Mouse (Mus musculus): ENCODE data around the gene Cadps. TPM values are rescaled to one million over a fixed set of nuclear protein-coding genes. Genes with fewer than 3 reads are reported as not detected.

Cadps gene
- polyA plus RNA-seq, 1 experiment from 2014 or later: 0.06 TPM

DNA sequence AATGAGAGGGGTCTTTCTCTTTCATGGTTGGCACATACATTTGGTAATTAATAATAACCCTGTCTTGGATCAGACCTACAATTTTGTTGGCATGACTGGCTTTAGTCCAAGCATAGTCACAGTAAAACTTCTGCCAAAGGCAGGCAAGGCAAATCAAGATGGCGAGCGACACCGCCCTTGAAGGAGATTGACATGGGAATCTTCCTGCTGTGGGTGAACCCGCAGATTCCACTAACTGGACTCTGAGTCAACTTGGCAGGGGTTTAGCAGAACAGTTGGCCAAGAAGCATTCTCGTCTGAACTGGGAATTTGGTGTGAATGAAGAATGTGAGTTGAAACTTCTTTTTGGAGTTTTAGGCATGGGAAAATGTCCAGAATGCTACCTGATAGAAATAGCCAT, 422.8 kb downstream of the Cadps start:
- H3K27ac ChIP-seq: no peak overlapping the region
- no peaks in the 10 kb centered on the region for H3K27me3 ChIP-seq (replicated peaks)
- ATAC-seq: no peak
- H3K4me1 ChIP-seq: no peaks in the 10 kb centered on the region
- H3K36me3 ChIP-seq: no peaks in the 10 kb centered on the region
- no peak overlapping the region for H3K4me3 ChIP-seq
- no peak overlapping the region for H3K9ac ChIP-seq
- no peak overlapping the region for H3K4me2 ChIP-seq
- H3K9me3 ChIP-seq (replicated peaks): no peaks in the 10 kb centered on the region
- WGBS (ENCODE audit: insufficient replicate concordance): 67% methylated on average over 5 of the region's 5 CpGs

DNA sequence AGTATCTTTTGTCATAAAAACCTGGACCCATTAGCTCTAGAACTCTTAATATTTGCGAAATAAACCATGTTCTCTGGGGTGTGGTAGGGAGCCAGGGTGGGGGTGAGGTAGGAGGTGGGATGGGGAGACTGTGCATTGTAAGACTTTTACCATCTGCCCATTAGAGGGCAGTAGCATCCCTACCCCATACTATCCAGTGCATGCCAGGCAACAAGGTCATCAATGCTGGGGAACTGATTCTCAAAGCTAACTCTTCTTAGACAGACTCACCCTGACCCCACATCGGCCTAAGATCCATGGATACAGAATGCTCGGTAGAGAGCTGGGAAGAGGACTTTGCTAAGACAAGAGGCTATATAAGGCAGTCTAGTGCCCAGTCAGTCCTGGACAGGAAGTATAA, 425.3 kb downstream of the Cadps start:
- no peak for ATAC-seq
- no peaks in the 10 kb centered on the region for H3K36me3 ChIP-seq
- no peak overlapping the region for H3K9ac ChIP-seq
- WGBS (ENCODE audit: insufficient replicate concordance): 54% methylated on average over 3 of the region's 3 CpGs
- H3K27ac ChIP-seq: no peak overlapping the region
- no peaks in the 10 kb centered on the region for H3K27me3 ChIP-seq (replicated peaks)
- H3K4me2 ChIP-seq: no peak overlapping the region
- no peak overlapping the region for H3K4me3 ChIP-seq
- H3K9me3 ChIP-seq (replicated peaks): no peaks in the 10 kb centered on the region
- H3K4me1 ChIP-seq: no peaks in the 10 kb centered on the region

DNA sequence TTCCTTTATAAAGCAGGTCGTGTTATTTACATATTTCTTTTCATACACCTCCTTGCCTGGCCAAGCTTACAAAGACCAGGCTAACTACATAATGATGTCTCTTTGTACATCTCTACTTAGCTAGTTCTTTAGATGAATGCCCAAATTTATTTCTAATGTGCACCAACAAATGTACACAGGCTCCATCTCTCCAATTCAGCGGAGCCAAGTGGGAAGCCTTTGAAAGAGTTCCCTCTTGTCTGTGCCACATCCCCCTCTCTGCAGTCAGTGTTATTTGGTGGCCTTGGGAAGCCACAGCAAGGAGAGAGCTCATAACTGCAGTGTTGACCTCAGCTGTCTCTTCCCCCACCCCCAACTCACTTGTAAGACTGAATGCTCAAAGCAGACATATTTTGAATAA, 428.6 kb downstream of the Cadps start:
- WGBS (ENCODE audit: insufficient replicate concordance): 58% methylated on average over 2 of the region's 2 CpGs

GRCm38 (mm10) chr14:12393271-12393861, 429.5 kb downstream of the Cadps start:
- Histone ChIP-seq H3K9ac (no peak overlapping the region), H3K9me3 (replicated peaks) (no peaks in the 10 kb centered on the region), H3K4me2 (no peak overlapping the region), H3K4me3 (no peak overlapping the region), H3K27me3 (replicated peaks) (no peaks in the 10 kb centered on the region), H3K36me3 (no peaks in the 10 kb centered on the region), H3K27ac (no peak overlapping the region), H3K4me1 (no peaks in the 10 kb centered on the region)
- 65% methylated on average over 12 of the region's 12 CpGs for WGBS (ENCODE audit: insufficient replicate concordance)
- ATAC-seq: no peak

More for the DNA sequence above, 428.6 kb downstream of the Cadps start:
- no peak for ATAC-seq
- Histone ChIP-seq H3K9ac (no peak overlapping the region), H3K4me2 (no peak overlapping the region), H3K4me3 (no peak overlapping the region), H3K27ac (no peak overlapping the region), H3K4me1 (no peaks in the 10 kb centered on the region), H3K36me3 (no peaks in the 10 kb centered on the region), H3K27me3 (replicated peaks) (no peaks in the 10 kb centered on the region), H3K9me3 (replicated peaks) (no peaks in the 10 kb centered on the region)

DNA sequence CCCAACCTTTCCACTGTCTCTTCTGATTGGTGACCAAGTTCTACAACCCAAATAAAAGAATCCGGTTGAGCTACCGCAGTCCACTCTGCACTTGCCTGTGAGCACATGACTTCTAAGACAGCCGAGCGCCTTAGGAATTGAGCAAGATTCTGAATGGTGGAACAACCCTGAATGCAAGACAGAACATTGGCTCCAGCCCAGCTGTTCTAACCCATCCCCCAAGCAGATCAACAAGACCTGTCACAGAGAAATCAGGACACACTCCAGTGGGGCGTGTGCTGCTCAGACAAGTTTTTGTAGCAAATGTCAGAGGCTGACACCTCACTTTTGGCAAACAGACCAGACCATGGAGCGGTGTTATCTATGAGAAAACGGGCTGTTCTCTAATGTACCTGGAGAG, 431.7 kb downstream of the Cadps start:
- H3K9me3 ChIP-seq (replicated peaks): no peaks in the 10 kb centered on the region
- no peak overlapping the region for H3K4me2 ChIP-seq
- H3K9ac ChIP-seq: no peak overlapping the region
- H3K4me3 ChIP-seq: no peak overlapping the region
- H3K4me1 ChIP-seq: no peaks in the 10 kb centered on the region
- WGBS (ENCODE audit: insufficient replicate concordance): 70% methylated on average over 7 of the region's 7 CpGs
- no peak overlapping the region for H3K27ac ChIP-seq
- no peaks in the 10 kb centered on the region for H3K36me3 ChIP-seq
- ATAC-seq: no peak
- H3K27me3 ChIP-seq (replicated peaks): no peaks in the 10 kb centered on the region; the same call in 1 of the 2 replicates

DNA sequence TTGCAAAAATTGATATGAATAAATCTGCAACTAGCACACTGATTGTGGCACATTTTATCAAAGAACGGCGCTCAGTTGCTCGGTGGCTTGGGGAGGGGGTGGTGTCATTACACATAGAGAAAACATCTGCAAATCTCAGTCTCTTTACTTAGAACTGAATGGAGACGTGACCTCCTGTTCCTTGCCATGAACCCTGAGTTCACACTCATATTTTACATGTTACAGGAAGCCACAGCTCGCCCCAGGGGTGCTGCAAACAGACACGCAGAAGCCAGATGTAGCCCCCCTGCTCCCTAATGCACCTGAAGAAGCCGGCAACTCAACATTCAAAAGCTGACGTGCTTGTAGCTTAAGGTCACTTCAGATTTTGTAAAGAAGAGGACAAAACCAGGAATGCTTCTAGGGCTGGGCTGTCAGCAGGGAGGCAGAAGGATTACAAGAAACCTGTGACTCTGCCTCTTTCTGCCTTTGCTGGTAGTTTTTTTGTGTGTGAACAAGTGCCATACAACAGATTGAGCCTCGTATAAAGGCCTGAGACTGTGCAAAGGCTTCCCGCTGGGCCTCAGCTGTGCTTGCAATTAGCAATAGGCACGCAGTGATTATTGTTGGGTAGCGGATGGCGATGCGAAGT, 434.0 kb downstream of the Cadps start:
- Histone ChIP-seq H3K9ac (no peak overlapping the region), H3K36me3 (no peaks in the 10 kb centered on the region), H3K27ac (no peak overlapping the region), H3K4me1 (no peaks in the 10 kb centered on the region), H3K9me3 (replicated peaks) (no peaks in the 10 kb centered on the region), H3K27me3 (replicated peaks) (no peaks in the 10 kb centered on the region; the same call in 1 of the 2 replicates), H3K4me3 (no peak overlapping the region), H3K4me2 (no peak overlapping the region)
- no peak for ATAC-seq
- WGBS (ENCODE audit: insufficient replicate concordance): 39% methylated on average over 14 of the region's 14 CpGs

DNA sequence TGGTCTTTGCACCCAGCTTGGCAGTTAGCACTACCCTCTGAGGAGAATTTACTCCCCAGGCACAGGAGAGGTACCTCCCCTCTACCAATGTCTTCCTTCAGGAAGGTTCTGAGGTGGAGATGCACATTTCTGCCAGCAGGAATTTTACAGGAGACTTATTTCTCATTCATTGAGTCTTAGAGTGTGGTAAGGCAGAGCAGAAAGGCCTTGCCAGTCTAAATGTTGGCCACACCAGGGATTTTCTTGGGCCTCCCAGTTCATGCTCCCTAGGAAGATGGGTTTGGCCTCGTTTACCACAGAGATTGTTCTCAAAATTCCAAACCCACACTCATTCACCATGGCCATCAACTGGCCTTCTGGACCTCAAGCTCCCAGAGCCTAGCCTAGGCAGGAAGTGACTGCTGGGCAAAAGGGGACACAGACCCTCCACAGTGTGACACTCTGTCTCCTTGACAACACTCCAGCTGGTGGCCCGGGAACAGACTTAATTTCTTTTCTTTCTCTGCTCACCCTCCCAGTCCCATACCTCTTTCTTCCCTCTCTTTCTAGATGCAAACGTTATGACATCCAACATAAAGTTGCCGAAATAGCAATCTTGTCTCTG, 434.6 kb downstream of the Cadps start:
- no peak overlapping the region for H3K4me2 ChIP-seq
- H3K27ac ChIP-seq: no peak overlapping the region
- no peak overlapping the region for H3K4me3 ChIP-seq
- H3K9ac ChIP-seq: no peak overlapping the region
- no peaks in the 10 kb centered on the region for H3K9me3 ChIP-seq (replicated peaks)
- no peaks in the 10 kb centered on the region for H3K36me3 ChIP-seq
- 35% methylated on average over 4 of the region's 4 CpGs for WGBS (ENCODE audit: insufficient replicate concordance)
- no peaks in the 10 kb centered on the region for H3K4me1 ChIP-seq
- H3K27me3 ChIP-seq (replicated peaks): no peaks in the 10 kb centered on the region; the same call in 1 of the 2 replicates
- ATAC-seq: no peak

DNA sequence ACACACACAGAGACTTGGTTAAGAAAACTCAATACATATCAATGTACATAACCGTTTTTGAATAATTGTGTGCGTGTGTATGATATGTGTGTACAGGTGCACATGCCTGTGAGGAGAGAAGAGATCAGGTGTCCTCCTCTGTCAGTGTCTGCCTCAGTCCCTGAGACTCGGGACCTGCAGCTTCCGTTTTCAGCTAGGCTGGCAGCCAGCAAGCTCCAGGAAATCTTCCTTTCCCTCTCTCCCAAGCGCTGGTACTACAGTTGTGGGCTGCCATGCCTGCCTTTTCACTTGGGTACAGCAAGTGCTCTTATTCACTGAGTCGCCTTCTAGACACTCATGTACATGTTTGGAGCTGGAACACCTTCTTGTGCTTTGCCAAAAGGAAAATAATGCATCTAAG, 435.7 kb downstream of the Cadps start:
- no peak for ATAC-seq
- no peaks in the 10 kb centered on the region for H3K36me3 ChIP-seq
- no peak overlapping the region for H3K9ac ChIP-seq
- H3K27me3 ChIP-seq (replicated peaks): no peaks in the 10 kb centered on the region; the same call in 1 of the 2 replicates
- WGBS (ENCODE audit: insufficient replicate concordance): 44% methylated on average over 6 of the region's 6 CpGs
- no peak overlapping the region for H3K27ac ChIP-seq
- H3K4me2 ChIP-seq: no peak overlapping the region
- H3K4me1 ChIP-seq: no peaks in the 10 kb centered on the region
- no peak overlapping the region for H3K4me3 ChIP-seq
- H3K9me3 ChIP-seq (replicated peaks): no peaks in the 10 kb centered on the region

DNA sequence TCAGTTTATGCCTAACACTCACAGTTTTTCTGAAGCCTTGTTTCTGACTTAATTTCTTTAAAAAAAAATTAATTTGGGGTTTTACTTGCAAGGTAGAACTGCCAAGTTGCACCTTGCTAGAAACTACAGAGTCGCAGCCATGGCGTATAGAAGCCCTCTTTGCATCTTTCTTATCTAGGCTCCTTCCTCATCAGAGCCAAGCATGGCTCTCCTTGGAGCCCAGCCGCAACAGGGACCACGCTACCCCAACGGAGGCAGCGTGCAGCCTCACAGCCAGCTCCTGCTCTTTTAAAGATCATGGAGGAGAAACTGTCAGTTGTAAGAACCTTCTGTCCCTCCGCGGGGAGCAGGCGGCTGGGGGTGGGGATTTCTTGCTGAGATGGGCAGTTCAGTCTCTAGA, 445.0 kb downstream of the Cadps start:
- H3K9me3 ChIP-seq (replicated peaks): no peaks in the 10 kb centered on the region
- no peak overlapping the region for H3K9ac ChIP-seq
- H3K27me3 ChIP-seq (replicated peaks): no peaks in the 10 kb centered on the region
- H3K4me3 ChIP-seq: no peak overlapping the region
- H3K36me3 ChIP-seq: no peaks in the 10 kb centered on the region
- no peaks in the 10 kb centered on the region for H3K4me1 ChIP-seq
- H3K27ac ChIP-seq: no peak overlapping the region
- WGBS (ENCODE audit: insufficient replicate concordance): 14% methylated on average over 9 of the region's 9 CpGs
- ATAC-seq: no peak
- no peak overlapping the region for H3K4me2 ChIP-seq

DNA sequence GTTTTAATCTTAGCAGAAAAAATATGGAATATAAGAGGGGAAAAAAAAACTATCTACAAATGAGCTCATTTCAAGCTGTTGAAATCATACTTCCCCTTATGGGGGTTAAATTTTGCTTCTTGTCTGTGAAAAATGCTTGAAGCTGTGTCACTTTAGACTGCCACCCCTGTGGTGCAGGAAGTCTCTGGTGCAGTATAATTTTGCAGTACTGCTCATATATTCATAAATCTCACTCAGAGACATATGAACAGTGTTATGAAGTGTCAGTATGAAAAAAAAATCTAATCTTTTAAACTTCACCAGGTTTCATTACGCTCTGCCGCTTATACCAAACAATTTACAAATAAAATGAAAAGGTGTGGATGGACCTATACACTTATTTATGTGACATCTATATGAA, 445.6 kb downstream of the Cadps start:
- no peaks in the 10 kb centered on the region for H3K4me1 ChIP-seq
- H3K4me3 ChIP-seq: no peak overlapping the region
- H3K36me3 ChIP-seq: no peaks in the 10 kb centered on the region
- no peaks in the 10 kb centered on the region for H3K27me3 ChIP-seq (replicated peaks)
- no peak overlapping the region for H3K9ac ChIP-seq
- WGBS (ENCODE audit: insufficient replicate concordance): 82% methylated on average over 2 of the region's 2 CpGs
- no peaks in the 10 kb centered on the region for H3K9me3 ChIP-seq (replicated peaks)
- H3K27ac ChIP-seq: no peak overlapping the region
- H3K4me2 ChIP-seq: no peak overlapping the region
- ATAC-seq: no peak

- Histone ChIP-seq H3K4me3 (no peak overlapping the region), H3K4me2 (no peak overlapping the region), H3K4me1 (no peaks in the 10 kb centered on the region), H3K27me3 (replicated peaks) (no peaks in the 10 kb centered on the region), H3K27ac (no peak overlapping the region), H3K36me3 (no peaks in the 10 kb centered on the region), H3K9ac (no peak overlapping the region), H3K9me3 (replicated peaks) (no peaks in the 10 kb centered on the region)
- no peak for ATAC-seq
- WGBS (ENCODE audit: insufficient replicate concordance): 57% methylated on average over 2 of the region's 2 CpGs
These were observed 447.4 kb downstream of the Cadps start for GRCm38 (mm10) chr14:12375451-12375850.

GRCm38 (mm10) chr14:12350271-12350916, 472.5 kb downstream of the Cadps start:
- H3K4me2 ChIP-seq: no peak overlapping the region
- H3K4me1 ChIP-seq: no peaks in the 10 kb centered on the region
- no peak overlapping the region for H3K4me3 ChIP-seq
- no peak overlapping the region for H3K9ac ChIP-seq
- 9% methylated on average over 16 of the region's 16 CpGs for WGBS (ENCODE audit: insufficient replicate concordance)
- no peak overlapping the region for H3K27ac ChIP-seq
- H3K9me3 ChIP-seq (replicated peaks): no peaks in the 10 kb centered on the region
- H3K27me3 ChIP-seq (replicated peaks): peaks cover 87% of the 10 kb centered on the region
- ATAC-seq: no peak
- no peaks in the 10 kb centered on the region for H3K36me3 ChIP-seq
